Mouse (Mus musculus) T-helper 2 cell (primary cell): ENCODE data around the gene Ets1.

Experiments
- in situ Hi-C: fragments of 300-600 bp; cut with MboI, MseI; formaldehyde crosslinking; loops from one replicate; pipeline ENCODE4 v1.15.1; 2025; ENCODE audit warnings: high pct_unique_total_duplicates

The Ets1 gene

GRCm38 (mm10) chr9:32615986-32616385, 20.0 kb upstream of the Ets1 start:
- in situ Hi-C loops: no loop called here

GRCm38 (mm10) chr9:32616516-32617429, 19.2 kb upstream of the Ets1 start:
- in situ Hi-C loops: no loop called here

- in situ Hi-C loops: no loop called here
These were observed 18.6 kb upstream of the Ets1 start for GRCm38 (mm10) chr9:32617430-32617768.

GRCm38 (mm10) chr9:32618544-32619120, 17.4 kb upstream of the Ets1 start:
- in situ Hi-C loops: no loop called here

GRCm38 (mm10) chr9:32619661-32620060, 16.4 kb upstream of the Ets1 start:
- in situ Hi-C loops: no loop called here

GRCm38 (mm10) chr9:32620446-32620845, 15.6 kb upstream of the Ets1 start:
- in situ Hi-C loops: no loop called here

- in situ Hi-C loops: no loop called here
These were observed 6.5 kb upstream of the Ets1 start for GRCm38 (mm10) chr9:32629385-32629981.

- in situ Hi-C loops: no loop called here
These were observed 4.7 kb upstream of the Ets1 start for GRCm38 (mm10) chr9:32631341-32631740.

- in situ Hi-C loops: no loop called here
These were observed 3.8 kb upstream of the Ets1 start for GRCm38 (mm10) chr9:32632237-32632636.

GRCm38 (mm10) chr9:32644981-32645380, 9.0 kb downstream of the Ets1 start:
- in situ Hi-C loops: loop anchor here (5.0 kb wide), 1 partner anchor 43 kb away; no protein-coding TSS in a partner anchor

- in situ Hi-C loops: loop anchor here (5.0 kb wide), 1 partner anchor 43 kb away; no protein-coding TSS in a partner anchor
These were observed 9.5 kb downstream of the Ets1 start for GRCm38 (mm10) chr9:32645475-32645874.

GRCm38 (mm10) chr9:32646539-32647258, 10.7 kb downstream of the Ets1 start:
- in situ Hi-C loops: loop anchor here (5.0 kb wide), 1 partner anchor 44 kb away; no protein-coding TSS in a partner anchor

- in situ Hi-C loops: loop anchor here (5.0 kb wide), 1 partner anchor 45 kb away; no protein-coding TSS in a partner anchor
These were observed 11.7 kb downstream of the Ets1 start for GRCm38 (mm10) chr9:32647506-32648250.

- in situ Hi-C loops: loop anchor here (5.0 kb wide), 1 partner anchor 46 kb away; no protein-coding TSS in a partner anchor
These were observed 12.3 kb downstream of the Ets1 start for GRCm38 (mm10) chr9:32648286-32648685.

GRCm38 (mm10) chr9:32650738-32651137, 14.7 kb downstream of the Ets1 start:
- in situ Hi-C loops: no loop called here

- in situ Hi-C loops: no loop called here
These were observed 16.1 kb downstream of the Ets1 start for GRCm38 (mm10) chr9:32652112-32652511.

GRCm38 (mm10) chr9:32654305-32654704, 18.3 kb downstream of the Ets1 start:
- in situ Hi-C loops: no loop called here

GRCm38 (mm10) chr9:32656351-32656844, 20.4 kb downstream of the Ets1 start:
- in situ Hi-C loops: no loop called here

GRCm38 (mm10) chr9:32657124-32657523, 21.1 kb downstream of the Ets1 start:
- in situ Hi-C loops: no loop called here

GRCm38 (mm10) chr9:32660406-32660960, 24.5 kb downstream of the Ets1 start:
- in situ Hi-C loops: no loop called here
